Mouse (Mus musculus) brain, embryonic 14.5 days (tissue): ENCODE data around the gene Cst6. TPM values are rescaled to one million over a fixed set of nuclear protein-coding genes. Genes with fewer than 3 reads are reported as not detected.
A peak's percentile ranks its signal among the peaks of the same experiment; 100 is the strongest.

ENCODE experiments used
- DNase-seq: peaks from one replicate; pipeline ENCODE4 v3.0.0-alpha.2; 2011; ENCODE audit warnings: low read depth
- CTCF ChIP-seq: fragments of 200-500 bp; IDR thresholded peaks from 2 replicates; pipeline ENCODE4 v1.5.1; 2012; ENCODE audit warnings: inconsistent platforms, mild to moderate bottlenecking, moderate library complexity, borderline replicate concordance; ENCODE audit not compliant: insufficient read depth, insufficient read length; ENCODE audit errors: extremely low read depth
- POLR2A ChIP-seq: fragments of 200-500 bp; IDR thresholded peaks from 2 replicates; pipeline ENCODE4 v1.6.1; 2012; ENCODE audit warnings: mild to moderate bottlenecking, inconsistent platforms, borderline replicate concordance; ENCODE audit not compliant: poor library complexity, insufficient read depth, insufficient read length, severe bottlenecking; ENCODE audit errors: extremely low read depth
- polyA plus RNA-seq: library from polyadenylated mRNA; depleted of rRNA; stranded (reverse); fragments of >200 nt; gene quantifications from 2 replicates; pipeline ENCODE4 v1.2.3, GENCODE M21; 2012

The Cst6 gene
- polyA plus RNA-seq, 1 experiment = 1.6 TPM

DNA sequence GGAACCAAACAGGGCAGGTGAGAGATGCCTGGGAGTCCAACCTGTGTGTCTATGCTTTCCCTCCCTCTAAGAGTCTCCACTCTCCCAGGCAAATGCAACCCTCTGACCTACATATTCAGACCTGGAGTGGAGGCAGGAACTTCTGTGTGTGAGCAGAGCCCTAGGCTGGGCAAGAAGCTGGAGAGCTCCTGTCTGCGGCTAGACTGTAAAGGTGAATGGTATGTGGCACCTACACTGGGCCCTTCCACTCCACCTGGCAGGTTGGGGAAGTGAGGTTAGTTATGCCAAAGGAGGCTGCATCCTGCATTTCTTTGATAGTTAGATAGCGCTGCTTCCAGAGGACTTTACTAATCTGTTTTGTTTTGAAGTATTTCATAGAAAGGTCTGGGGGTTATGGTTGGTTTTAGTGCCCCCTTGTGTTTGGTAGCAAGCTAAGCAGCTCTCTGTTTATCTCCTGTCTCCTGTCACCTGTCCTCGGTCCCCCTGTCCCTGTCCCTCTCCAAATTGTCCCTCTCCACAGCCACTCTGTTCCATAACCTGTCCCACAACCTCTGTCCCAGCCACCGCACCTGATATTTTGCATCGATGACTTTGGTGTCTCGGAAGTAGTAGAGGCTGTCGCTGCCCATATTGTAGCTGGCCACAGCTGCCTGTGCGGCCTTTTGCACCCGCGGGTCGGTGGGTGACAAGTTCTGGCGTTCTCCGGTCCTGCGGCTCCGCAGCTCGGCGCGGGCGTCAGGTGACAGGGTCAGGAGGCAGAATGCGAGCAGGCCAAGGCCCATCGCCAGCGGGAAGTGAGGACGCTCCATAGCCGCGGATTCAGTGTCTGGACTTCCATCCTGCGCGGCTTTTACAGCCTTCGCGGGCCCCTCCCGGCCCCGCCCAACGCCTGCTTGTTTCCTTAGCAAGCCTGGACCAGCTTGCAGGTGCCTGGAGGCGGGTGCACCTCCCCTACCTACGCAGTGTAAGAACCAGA lies 560 bp downstream of the Cst6 start:
- TF ChIP-seq POLR2A (no peak), CTCF (peak; percentile 52; the same call in 1 of the 2 replicates)
- DNase-seq = peak; percentile 64

DNA sequence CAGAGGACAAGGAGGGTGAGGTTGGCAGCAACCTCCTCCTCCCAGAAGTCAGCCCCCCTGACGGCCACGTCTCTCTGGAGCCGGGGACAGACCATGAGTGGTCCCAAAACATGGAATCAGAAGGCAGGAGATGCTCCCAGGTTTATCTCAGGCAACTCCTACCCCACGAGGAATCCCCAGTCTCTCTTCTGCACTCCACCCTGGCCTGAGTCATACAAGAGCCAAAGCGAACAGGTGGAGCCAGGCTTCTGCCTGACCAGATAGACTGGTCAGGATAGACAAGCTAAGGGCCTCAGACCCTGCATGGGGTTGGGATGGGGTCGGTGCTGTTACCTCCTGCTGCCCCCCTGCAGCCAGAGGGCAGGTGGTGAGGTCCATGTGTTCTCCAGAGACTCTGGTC lies 1.3 kb downstream of the Cst6 start:
- TF ChIP-seq POLR2A = no peak
- no peak for TF ChIP-seq CTCF
- no peak for DNase-seq

DNA sequence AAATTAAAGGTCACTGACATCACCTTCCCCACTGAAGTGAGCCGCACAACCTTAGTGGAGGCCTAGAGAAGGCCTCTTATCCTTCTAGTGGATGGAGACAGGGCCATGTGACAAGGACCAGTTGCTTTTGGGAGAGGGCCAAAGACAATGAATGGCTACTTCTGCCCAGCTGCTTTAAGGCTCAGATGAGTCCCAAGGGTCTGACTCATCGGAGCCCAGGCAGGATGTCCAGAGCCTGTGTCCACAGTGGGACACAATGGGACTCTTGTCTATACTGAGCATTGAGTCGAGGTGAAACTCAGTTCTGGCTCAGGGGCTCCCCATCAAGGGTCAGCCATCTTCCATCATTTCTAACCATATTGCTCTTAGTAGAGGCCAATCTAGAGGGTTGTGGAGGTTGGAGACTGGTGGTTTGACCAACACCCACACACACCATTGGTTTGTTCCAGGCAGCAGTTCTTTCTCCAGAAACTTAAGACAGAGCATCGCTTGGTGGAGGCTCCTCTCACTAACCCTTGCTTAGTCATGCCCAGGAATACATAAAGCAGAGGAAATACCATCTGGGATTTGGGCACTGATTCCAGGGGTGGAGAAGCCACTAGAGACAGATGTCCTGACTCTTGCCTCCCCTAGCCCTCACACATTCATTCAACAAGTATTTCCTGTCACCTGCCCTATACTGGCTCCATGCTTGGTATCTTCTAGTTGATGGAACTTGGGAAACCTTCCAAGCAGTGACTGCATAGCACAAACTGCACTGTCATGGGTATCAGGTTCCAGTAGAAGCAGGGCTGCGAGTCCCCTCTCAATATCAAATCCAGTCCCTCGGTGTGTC lies 3.9 kb downstream of the Cst6 start:
- TF ChIP-seq CTCF (no peak), POLR2A (no peak)
- no peak for DNase-seq

DNA sequence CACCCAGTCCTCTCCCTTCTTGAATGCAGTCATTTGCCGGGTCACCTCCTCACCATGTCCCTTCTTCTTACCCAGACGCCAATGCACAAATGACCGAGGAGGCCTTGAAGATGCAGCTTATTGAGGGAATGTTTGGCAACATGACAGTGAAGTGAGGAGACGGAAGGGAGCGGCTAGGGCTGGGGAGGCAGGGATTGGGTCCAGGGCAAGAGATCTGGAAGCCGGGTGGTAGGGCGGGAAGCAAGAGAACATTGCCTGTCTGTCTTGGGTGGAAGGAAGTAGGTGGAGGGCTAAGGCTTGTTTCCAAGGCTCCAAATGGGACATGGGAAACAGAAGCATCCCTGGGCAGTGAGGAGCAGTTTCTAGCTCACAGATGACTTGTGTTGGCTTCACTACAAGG lies 8.0 kb downstream of the Cst6 start:
- DNase-seq = no peak
- TF ChIP-seq CTCF = no peak
- no peak for TF ChIP-seq POLR2A

DNA sequence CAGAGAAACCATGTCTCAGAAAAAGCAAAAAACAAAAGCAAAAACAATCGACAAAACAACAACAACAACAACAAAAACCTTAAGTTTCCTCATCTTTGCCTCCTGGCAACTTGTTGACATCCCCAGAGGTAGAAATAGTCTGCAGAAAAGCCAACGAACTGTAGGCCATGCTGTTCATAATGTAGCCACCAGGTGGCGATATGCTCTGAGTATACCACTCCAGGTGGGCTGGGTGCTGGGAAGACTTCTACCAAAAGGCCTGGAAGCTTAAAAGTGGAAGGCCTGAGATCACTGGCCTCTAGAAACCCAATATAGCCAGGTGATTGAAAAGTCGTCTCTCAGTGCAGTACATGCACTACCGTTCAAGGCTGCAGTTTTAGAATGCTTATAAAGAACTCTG lies 11.4 kb downstream of the Cst6 start:
- DNase-seq = peak; percentile 71
- TF ChIP-seq CTCF (peak; percentile 78; the same call in 1 of the 2 replicates), POLR2A (no peak)

DNA sequence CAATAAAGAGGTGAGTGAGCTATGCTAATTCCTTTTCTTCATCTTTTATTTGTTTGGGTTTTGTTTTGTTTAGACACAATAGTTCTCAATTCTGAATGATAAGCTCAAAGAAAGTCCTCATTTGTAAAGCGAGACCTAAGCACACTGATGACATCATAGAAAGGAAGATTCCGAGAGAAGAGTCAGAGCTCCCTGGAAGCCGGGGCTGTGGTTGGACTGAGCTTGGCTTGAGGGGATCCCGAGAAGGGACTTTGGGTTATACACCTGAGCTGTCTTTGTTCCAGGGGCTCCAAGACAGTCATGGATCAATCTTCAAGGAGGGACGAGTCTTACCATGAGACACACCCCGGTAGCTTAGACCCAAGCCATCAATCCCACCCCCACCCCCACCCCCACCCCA lies 13.9 kb downstream of the Cst6 start, which contains the start of gene Catsper1:
Gene Catsper1 (plus strand): TSS at position 301 of the 400 bp plus-strand sequence.
- TF ChIP-seq CTCF (no peak), POLR2A (no peak)
- DNase-seq = no peak

DNA sequence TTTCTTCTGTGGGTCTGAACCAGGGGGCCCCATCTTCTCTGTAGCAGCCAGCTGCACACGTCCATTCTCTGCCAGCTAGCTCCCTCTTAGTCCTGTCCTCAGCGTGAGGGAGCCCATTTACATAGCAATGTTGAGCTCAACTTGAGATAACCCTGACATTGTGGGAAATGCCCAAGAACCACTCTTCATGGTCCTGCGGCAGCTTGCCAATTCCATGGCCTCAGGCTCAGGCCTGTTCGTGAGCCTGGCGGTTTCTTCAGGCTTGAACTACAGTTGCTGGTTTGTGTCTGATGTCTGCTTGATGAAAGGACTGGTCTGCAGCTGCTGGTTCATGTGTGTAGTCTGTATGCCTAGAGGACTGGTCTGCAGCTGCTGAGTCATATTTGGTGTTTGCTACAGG lies 14.6 kb downstream of the Cst6 start:
- TF ChIP-seq CTCF = no peak
- no peak for TF ChIP-seq POLR2A
- DNase-seq = no peak

DNA sequence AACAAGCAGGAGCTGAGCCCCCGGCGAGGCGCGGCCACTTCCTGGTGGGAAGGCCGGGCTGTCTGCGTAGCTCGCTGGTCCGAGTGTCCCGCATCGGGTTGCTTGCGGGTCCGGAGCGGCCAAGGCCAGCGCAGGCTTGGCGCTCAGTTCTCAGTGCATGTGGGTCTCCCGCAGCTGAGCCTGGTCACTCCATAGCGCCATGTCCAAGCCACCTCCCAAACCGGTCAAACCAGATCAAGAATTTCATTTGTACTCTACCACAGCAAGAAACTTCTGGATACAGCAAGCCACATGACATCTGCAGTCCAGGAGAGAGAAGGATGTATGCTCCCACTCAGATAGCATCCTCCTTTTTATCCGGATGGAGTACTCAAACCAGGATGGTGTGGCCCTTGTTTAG lies 21.4 kb downstream of the Cst6 start:
- no peak for TF ChIP-seq CTCF
- TF ChIP-seq POLR2A = no peak

DNA sequence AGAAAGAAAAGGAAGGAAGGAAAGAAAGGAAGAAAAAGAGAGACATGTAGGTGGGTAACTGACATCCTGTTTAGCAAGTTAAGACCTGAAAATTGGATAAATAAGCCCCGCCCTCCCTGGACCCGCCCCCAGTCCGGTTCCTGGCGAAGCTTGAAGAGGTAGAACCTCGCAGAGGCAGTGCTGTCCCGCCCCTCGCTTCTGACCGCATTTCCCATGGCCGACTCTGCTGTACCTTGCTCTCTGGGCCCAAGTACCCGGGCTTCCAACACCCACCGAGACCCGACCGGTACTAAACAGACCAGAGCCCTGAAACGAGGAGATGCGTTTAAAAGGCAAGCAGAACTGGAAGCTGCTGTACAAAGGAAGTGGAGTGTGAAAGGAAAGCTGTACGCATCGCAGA lies 25.6 kb downstream of the Cst6 start:
- no peak for TF ChIP-seq POLR2A
- TF ChIP-seq CTCF = no peak
- no peak for DNase-seq

More for the DNA sequence above, 21.4 kb downstream of the Cst6 start:
- DNase-seq = no peak

DNA sequence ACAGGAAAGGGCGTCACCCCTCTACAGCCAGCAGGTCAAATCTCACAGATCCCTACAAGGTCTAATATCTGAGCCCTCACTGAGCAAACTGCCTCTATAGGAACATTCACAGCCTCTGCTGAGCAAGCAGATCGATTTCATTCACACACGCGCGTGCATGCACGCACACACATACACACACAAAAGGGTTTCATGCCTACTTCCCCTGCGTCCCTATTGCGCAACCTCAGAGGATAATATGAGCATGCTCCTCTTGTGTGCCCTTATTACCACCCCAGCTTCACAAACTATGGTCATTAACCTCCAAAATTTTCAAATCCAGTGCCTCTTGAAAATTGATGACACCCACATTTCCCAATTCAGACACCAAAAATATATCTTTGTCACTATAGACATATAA lies 36.2 kb downstream of the Cst6 start:
- TF ChIP-seq POLR2A (no peak), CTCF (no peak)
- DNase-seq = no peak

DNA sequence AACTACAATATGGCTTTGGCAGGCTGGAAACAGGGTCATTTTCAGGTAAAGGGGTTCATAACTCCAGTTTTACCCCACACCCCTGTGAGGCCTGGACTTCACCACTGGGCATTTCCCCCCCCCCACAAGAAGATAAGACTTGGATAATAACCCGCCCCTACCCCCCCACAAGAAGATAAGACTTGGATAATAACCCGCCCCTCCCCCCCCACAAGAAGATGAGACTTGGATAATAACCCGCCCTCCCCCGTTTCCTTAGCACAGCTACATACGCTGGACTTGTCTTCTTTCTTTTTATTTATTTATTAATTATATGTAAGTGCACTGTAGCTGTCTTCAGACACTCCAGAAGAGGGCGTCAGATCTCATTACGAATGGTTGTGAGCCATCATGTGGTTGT lies 40.3 kb downstream of the Cst6 start:
- DNase-seq = no peak
- TF ChIP-seq CTCF (no peak), POLR2A (no peak)

DNA sequence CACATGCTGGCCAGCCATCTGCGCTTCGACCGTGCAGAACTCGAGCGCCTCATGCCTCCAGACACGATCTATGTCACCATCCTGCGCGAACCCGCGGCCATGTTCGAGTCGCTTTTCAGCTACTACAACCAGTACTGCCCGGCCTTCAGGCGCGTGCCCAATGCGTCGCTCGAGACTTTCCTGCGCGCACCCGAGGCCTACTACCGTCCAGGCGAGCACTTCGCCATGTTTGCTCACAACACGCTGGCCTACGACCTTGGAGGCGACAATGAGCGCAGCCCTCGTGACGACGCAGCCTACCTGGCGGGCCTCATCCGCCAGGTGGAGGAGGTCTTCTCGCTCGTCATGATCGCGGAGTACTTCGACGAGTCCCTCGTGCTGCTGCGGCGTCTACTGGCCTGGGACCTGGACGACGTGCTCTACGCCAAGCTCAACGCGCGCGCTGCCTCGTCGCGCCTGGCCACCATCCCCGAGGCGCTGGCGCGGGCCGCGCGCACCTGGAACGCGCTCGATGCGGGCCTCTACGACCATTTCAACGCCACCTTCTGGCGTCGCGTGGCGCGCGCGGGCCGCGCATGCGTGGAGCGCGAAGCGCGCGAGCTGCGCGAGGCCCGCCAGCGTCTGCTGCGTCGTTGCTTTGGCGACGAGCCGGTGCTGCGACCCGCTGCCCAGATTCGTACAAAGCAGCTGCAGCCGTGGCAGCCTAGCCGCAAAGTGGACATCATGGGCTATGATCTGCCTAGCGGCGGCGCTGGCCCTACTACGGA lies 42.2 kb downstream of the Cst6 start:
- DNase-seq = peak; percentile 36

More for the DNA sequence above, 42.2 kb downstream of the Cst6 start:
- TF ChIP-seq CTCF (no peak), POLR2A (no peak)
